Mouse (Mus musculus) kidney, postnatal 0 days (tissue): ENCODE measurements around the gene Pakap. TPM values are rescaled to one million over a fixed set of nuclear protein-coding genes. Genes with fewer than 3 reads are reported as not detected.
"Not testable (repeated sequence)": the region's sequence is repeated elsewhere in the genome, so short reads cannot be mapped to it uniquely, and the experiment has no call there.

Experiments used
- ATAC-seq: fragments of 200-750 bp; cut with Nextera tagmentation; replicated peaks from 2 replicates; pipeline ENCODE4 v1.8.0; 2017; ENCODE audit warnings: low read depth, moderate number of reproducible peaks, moderate TSS enrichment, moderate library complexity; ENCODE audit not compliant: low FRiP score
- DNase-seq: peaks from one replicate; pipeline ENCODE4 v3.0.0-alpha.2; 2016; ENCODE audit warnings: low spot score
- H3K27ac ChIP-seq: fragments of 300-500 bp; sonication (generic); 2 replicates; pipeline ENCODE4 v1.5.1; 2014; ENCODE audit warnings: mild to moderate bottlenecking
- H3K27me3 ChIP-seq: fragments of 300-500 bp; sonication (generic); 2 replicates; pipeline ENCODE4 v1.6.1; 2014; ENCODE audit warnings: low read length, mixed read lengths; ENCODE audit not compliant: insufficient read depth
- H3K36me3 ChIP-seq: fragments of 300-500 bp; sonication (generic); 2 replicates; pipeline ENCODE4 v1.6.1; 2014; ENCODE audit warnings: low read length, mixed read lengths; ENCODE audit not compliant: insufficient read depth
- H3K4me1 ChIP-seq: fragments of 300-500 bp; sonication (generic); replicated peaks from 2 replicates; pipeline ENCODE4 v1.6.1; 2014; ENCODE audit warnings: antibody characterized with exemption, low read length, mixed read lengths; ENCODE audit not compliant: insufficient read depth
- H3K4me2 ChIP-seq: fragments of 300-500 bp; sonication (generic); 2 replicates; pipeline ENCODE4 v1.6.1; 2014; ENCODE audit warnings: mild to moderate bottlenecking, low read length, moderate library complexity, mixed read lengths
- H3K4me3 ChIP-seq: fragments of 300-500 bp; sonication (generic); replicated peaks from 2 replicates; pipeline ENCODE4 v1.5.1; 2014; ENCODE audit warnings: low read depth, low read length
- H3K9ac ChIP-seq: fragments of 300-500 bp; sonication (generic); 2 replicates; pipeline ENCODE4 v1.6.1; 2014; ENCODE audit warnings: low read depth, low read length
- H3K9me3 ChIP-seq: fragments of 300-500 bp; sonication (generic); replicated peaks from 2 replicates; pipeline ENCODE4 v1.6.1; 2016; ENCODE audit warnings: low read length, inconsistent platforms, mixed read lengths
- CTCF ChIP-seq: IDR thresholded peaks from 2 replicates; pipeline ENCODE4 v1.5.1; 2016; ENCODE audit warnings: antibody characterized with exemption, low read depth, mild to moderate bottlenecking, moderate library complexity
- WGBS: fragments of 180-500 bp; shearing (Covaris S2); extraction: QIAGEN DNeasy Blood & Tissue Kit; methylation state at CpG from one replicate; pipeline ENCODE4 v1.1.7; 2014; 5-methylcytosine and 5-hydroxymethylcytosine counted together
- polyA plus RNA-seq: library from polyadenylated mRNA; unstranded; fragments of >200 nt; fragmentation: Nextera tagmentation; extraction: Ambion mirVana; gene quantifications from 2 replicates; pipeline ENCODE4 v1.2.1, GENCODE M21; 2015

Gene Pakap
- polyA plus RNA-seq, 1 experiment from 2014 or later: 11.5 TPM

DNA sequence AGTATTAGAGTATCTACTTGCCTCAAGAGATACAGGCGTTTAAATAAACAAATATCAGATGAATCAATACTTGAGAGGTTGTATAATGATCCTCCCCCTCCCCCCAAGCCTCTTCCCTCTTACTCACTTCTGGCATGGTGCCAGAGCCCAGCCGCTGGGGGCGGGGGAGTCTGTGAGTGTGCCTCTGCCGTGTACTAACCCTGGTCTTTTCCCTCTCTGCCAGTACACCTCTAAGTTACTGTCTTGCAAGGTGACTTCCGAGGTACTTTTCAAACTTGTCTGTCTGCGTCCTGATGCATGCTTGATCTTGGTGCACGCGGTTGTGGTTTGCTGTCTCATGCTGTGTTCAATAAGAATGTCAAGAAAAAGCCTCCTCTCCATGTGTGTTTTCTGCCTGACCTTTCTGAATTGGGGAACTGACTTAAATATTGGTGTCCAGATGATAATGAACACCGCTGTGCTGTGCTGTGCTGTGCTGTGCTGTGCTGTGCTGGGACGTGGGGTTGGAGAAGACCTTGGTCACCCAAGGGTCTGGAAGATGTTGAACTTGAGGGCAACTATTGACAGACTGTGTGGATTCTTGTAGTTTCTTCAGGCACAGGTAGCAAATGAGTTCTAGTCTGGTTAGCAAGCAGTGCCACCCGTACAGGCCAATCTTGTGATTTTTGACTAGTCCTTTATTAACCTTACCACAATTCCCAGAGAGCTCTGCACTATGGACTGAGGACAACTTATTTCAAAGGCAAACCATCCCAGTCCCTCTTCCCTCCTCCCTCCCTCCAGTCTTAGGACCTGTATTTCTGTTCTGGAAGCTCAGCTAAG is 318.3 kb downstream of the Pakap start:
- Histone ChIP-seq H3K9ac (no peak overlapping the region), H3K27me3 (no peaks in the 10 kb centered on the region), H3K4me1 (peaks cover 4% of the 10 kb centered on the region; the same call in 1 of the 2 replicates), H3K27ac (no peak overlapping the region), H3K9me3 (no peaks in the 10 kb centered on the region), H3K36me3 (no peaks in the 10 kb centered on the region), H3K4me3 (no peak overlapping the region), H3K4me2 (no peak overlapping the region)
- no peak for TF ChIP-seq CTCF
- 64% methylated on average over 11 of the region's 11 CpGs for WGBS
- DNase-seq: no peak
- ATAC-seq: no peak

DNA sequence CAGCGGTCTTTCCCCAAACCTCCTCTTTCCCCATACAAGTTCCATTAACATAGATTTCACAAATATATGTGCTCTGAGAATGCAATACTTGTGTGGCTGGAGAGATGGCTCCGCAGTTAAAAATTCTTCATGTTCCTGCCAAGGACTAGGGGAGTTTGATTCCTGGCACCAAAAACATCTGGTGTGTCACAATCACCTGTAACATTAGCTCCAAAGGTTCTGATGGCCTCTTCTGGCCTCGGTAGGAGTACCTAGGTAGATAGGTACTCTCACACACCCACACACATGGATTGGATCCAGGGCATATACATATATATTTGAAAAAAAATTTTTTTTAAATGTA is 318.9 kb downstream of the Pakap start:
- Histone ChIP-seq H3K4me3 (no peak overlapping the region), H3K9ac (no peak overlapping the region), H3K36me3 (no peaks in the 10 kb centered on the region), H3K4me1 (peaks cover 4% of the 10 kb centered on the region; the same call in 1 of the 2 replicates), H3K27ac (no peak overlapping the region), H3K27me3 (no peaks in the 10 kb centered on the region), H3K4me2 (no peak overlapping the region), H3K9me3 (no peaks in the 10 kb centered on the region)
- no peak for DNase-seq
- WGBS: 89% methylated on average over 3 of the region's 3 CpGs
- no peak for TF ChIP-seq CTCF
- no peak for ATAC-seq

DNA sequence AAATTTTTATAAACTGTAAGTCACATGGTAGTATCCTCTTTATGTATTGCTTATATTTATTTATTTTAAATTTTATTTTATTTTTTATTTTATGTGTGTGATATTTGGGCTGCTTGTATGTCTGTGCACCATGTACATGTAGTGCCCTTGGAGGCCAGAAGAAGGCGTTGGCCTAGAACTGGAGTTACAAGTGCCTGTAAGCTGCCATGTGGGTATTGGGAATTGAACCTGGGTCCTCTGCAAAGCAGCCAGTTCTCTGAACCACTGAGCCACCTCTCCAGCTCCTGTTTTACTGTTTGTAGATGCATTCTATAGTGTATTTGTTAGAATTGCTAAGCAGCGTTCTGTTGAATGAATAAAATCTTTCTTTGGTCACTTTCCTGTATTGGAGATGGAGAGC is 320.3 kb downstream of the Pakap start:
- 99% methylated on average over 2 of the region's 2 CpGs for WGBS
- no peak for DNase-seq
- Histone ChIP-seq H3K27me3 (no peaks in the 10 kb centered on the region), H3K4me3 (no peak overlapping the region), H3K27ac (no peak overlapping the region), H3K4me1 (peaks cover 2% of the 10 kb centered on the region; the same call in 1 of the 2 replicates), H3K36me3 (no peaks in the 10 kb centered on the region), H3K4me2 (no peak overlapping the region), H3K9me3 (no peaks in the 10 kb centered on the region), H3K9ac (no peak overlapping the region)
- no peak for ATAC-seq
- no peak for TF ChIP-seq CTCF

DNA sequence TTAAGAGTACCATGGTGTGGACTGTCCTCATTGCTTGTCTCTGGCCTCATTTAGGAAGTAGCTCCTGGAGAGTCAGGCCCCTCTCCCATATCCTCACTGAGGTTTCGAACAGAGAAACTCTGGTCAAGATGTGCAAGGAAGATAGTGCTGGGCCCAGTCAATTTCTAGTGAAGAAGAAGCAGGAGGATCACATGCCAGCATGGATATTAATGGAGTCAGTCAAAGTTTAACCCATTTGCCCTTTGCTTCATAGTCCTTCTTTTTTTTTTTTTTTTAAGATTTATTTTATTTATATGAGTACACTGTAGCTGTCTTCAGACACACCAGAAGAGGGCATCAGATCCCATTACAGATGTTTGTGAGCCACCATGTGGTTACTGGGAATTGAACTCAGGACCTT is 321.0 kb downstream of the Pakap start:
- WGBS: 94% methylated on average over 1 of the region's 1 CpGs
- not testable (repeated sequence) for H3K27ac ChIP-seq, H3K9me3 ChIP-seq, H3K9ac ChIP-seq, H3K27me3 ChIP-seq, H3K4me1 ChIP-seq, H3K36me3 ChIP-seq, H3K4me2 ChIP-seq, ATAC-seq, DNase-seq, H3K4me3 ChIP-seq

DNA sequence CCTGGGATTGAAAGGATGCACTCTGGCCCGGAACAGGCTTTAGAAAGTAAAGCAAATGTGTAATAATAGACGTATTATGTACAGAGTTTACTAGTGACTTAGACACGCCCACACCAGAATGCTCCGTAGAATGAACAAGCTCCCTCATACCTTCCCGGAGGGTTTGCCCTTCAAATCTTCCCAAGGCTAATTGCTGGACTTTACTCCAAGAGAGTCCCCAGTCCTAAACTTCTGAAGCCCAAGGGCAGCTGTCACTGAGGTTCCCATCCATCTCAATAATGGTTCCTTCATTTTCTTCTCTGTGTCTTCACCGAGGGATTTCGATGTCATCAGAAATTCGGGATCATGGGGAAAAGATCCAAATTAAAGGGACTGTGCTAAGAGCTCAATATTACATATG is 321.8 kb downstream of the Pakap start:
- Histone ChIP-seq H3K4me2 (no peak overlapping the region), H3K9me3 (no peaks in the 10 kb centered on the region), H3K4me3 (no peak overlapping the region), H3K4me1 (no peaks in the 10 kb centered on the region), H3K36me3 (no peaks in the 10 kb centered on the region), H3K27me3 (no peaks in the 10 kb centered on the region), H3K9ac (no peak overlapping the region), H3K27ac (no peak overlapping the region)
- ATAC-seq (no peak), DNase-seq (no peak)
- 89% methylated on average over 8 of the region's 8 CpGs for WGBS
- TF ChIP-seq CTCF: no peak

- Histone ChIP-seq H3K4me2 (no peak overlapping the region), H3K36me3 (no peaks in the 10 kb centered on the region), H3K9me3 (no peaks in the 10 kb centered on the region), H3K4me3 (no peak overlapping the region), H3K27ac (no peak overlapping the region), H3K9ac (no peak overlapping the region), H3K4me1 (no peaks in the 10 kb centered on the region), H3K27me3 (no peaks in the 10 kb centered on the region)
- DNase-seq: no peak
- ATAC-seq: no peak
- TF ChIP-seq CTCF: no peak
- 87% methylated on average over 10 of the region's 10 CpGs for WGBS
Measured at GRCm38 (mm10) chr4:57892001-57892586, 324.1 kb downstream of the Pakap start.

GRCm38 (mm10) chr4:57895140-57895539 is 327.2 kb downstream of the Pakap start:
- Histone ChIP-seq H3K9ac (no peak overlapping the region), H3K4me1 (no peaks in the 10 kb centered on the region), H3K9me3 (no peaks in the 10 kb centered on the region), H3K4me3 (no peak overlapping the region), H3K27me3 (no peaks in the 10 kb centered on the region), H3K27ac (no peak overlapping the region), H3K4me2 (no peak overlapping the region), H3K36me3 (no peaks in the 10 kb centered on the region)
- no peak for TF ChIP-seq CTCF
- WGBS: 49% methylated on average over 5 of the region's 5 CpGs
- DNase-seq (no peak), ATAC-seq (no peak)
